Mouse (Mus musculus): Measurements from ENCODE around the gene Gm27021. TPM values are rescaled to one million over a fixed set of nuclear protein-coding genes. Genes with fewer than 3 reads are reported as not detected.
A peak's percentile ranks its signal among the peaks of the same experiment; 100 is the strongest.
"Not testable (repeated sequence)": the region's sequence is repeated elsewhere in the genome, so short reads cannot be mapped to it uniquely, and the experiment has no call there.

Gm27021 gene
- polyA plus RNA-seq, 1 experiment from 2014 or later = 5.3 TPM

DNA sequence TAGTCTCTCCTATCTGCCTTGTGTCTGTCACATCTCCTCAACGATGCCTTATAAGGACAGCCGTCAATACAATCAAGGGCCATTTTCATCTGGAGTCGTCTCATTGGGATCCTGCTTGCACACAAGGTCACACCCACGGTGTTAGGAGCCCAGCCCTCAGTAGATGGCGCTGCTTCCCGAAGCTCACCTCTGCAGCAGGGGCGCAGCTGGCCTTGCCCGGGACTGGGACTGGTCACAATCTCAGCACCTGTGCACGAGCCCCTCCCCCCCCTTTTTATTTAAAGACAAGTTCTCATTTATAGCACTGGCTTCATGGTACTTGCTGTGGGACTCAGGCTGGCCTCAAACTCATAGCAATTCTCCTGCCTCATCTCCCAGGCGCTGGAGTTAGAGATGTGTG is 15.7 kb upstream of the Gm27021 start:
- Histone ChIP-seq H3K36me3 (no peaks in the 10 kb centered on the region), H3K4me2 (replicated peaks) (no peak overlapping the region), H3K27ac (no peak overlapping the region), H3K4me3 (replicated peaks) (no peak overlapping the region), H3K27me3 (no peaks in the 10 kb centered on the region), H3K4me1 (replicated peaks) (0 out of 2 replicates have a peak, but pooled peaks cover 2% of the 10 kb centered on the region), H3K9me3 (no peaks in the 10 kb centered on the region), H3K9ac (replicated peaks) (no peak overlapping the region)
- 17% methylated on average over 10 of the region's 10 CpGs for WGBS
- ATAC-seq = no peak

DNA sequence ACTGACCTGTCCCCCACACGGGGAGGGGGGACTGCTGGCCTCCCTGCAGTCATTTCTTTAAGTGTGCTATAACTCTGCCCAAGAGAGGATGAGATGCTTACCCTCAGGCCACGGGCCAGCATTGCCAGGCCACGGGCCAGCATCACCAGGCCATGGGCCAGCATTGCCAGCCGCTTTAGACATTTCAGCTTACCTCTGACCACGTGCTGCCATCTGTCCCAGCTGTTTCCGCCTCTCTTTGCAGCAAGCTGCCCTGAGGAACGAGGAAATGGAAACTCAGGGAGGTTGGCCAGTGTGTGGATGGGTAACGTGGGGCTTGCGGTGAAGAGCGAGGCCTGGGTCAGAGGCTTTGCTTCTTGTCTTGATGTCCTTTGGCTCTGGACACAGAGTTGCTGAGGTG is 13.2 kb upstream of the Gm27021 start:
- 84% methylated on average over 10 of the region's 10 CpGs for WGBS
- Histone ChIP-seq H3K9ac (replicated peaks) (0 out of 2 replicates have a peak overlapping the region, but pooled peaks have one; percentile 19), H3K27ac (no peak overlapping the region), H3K9me3 (no peaks in the 10 kb centered on the region), H3K4me2 (replicated peaks) (no peak overlapping the region), H3K4me1 (replicated peaks) (0 out of 2 replicates have a peak, but pooled peaks cover 2% of the 10 kb centered on the region), H3K36me3 (0 out of 2 replicates have a peak, but pooled peaks cover 4% of the 10 kb centered on the region), H3K27me3 (no peaks in the 10 kb centered on the region), H3K4me3 (replicated peaks) (no peak overlapping the region)
- ATAC-seq = no peak

DNA sequence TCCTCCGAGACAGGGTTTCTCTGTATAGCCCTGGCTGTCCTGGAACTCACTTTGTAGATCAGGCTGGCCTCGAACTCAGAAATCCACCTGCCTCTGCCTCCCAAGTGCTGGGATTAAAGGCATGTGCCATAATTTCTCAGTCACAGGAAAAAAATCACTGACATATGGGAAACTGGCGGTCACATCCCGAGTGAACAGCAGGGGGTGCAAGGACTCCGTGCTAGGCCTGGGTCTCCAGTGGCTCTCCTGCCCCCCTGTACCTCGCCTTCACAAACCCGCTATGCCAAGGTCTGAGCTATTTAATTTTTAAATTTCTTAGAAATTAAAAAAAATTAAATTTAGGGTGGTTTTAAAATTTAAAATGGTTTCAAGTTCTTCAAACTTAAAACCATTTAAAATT is 12.5 kb upstream of the Gm27021 start:
- not testable (repeated sequence) for H3K9ac ChIP-seq (replicated peaks)
- 57% methylated on average over 7 of the region's 7 CpGs for WGBS

DNA sequence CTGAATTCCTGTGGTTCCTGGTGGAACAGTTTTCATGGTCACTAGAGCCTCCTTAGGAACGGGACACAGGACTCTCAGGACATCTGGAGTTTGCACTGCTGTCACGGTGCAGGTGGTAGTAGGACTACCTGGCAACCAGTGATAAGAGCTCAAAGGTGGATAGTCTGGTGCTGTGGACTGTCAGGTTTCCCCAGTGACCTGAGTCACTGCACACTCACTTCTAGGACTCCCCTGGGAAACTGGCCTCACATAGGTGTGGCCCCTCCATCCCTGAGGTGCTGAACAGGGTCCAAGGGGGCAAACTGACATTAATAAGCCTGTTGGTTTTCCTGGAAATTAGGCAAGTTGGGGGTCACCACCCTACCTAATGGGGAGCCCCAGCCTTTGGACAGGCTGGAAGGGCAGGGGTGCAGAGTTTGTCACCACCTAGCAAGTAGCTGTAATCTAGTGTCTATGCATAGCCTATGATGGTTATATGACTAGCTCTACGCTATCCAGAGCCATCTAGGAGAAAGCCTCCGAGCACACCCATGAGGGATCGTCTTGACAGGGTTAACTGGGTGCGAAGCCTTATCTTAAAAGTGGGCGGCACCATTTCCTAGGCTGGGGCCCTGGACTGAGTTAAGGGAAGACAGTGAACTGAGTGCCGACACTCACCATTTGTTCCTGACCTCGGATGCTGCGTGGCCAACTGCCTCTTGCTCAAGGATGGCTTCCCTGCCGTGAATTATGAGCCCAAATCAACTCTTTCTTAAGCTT is 11.9 kb upstream of the Gm27021 start:
- Histone ChIP-seq H3K27ac (no peak overlapping the region), H3K4me1 (replicated peaks) (0 out of 2 replicates have a peak, but pooled peaks cover 2% of the 10 kb centered on the region), H3K27me3 (no peaks in the 10 kb centered on the region), H3K4me2 (replicated peaks) (no peak overlapping the region), H3K36me3 (peaks cover 10% of the 10 kb centered on the region; the same call in 1 of the 2 replicates), H3K9me3 (no peaks in the 10 kb centered on the region), H3K4me3 (replicated peaks) (no peak overlapping the region), H3K9ac (replicated peaks) (no peak overlapping the region)
- ATAC-seq = no peak
- WGBS = 80% methylated on average over 11 of the region's 11 CpGs

More for the DNA sequence above, 12.5 kb upstream of the Gm27021 start:
- H3K36me3 ChIP-seq; H3K4me1 ChIP-seq (replicated peaks); H3K4me2 ChIP-seq (replicated peaks); H3K27ac ChIP-seq; H3K9me3 ChIP-seq; H3K4me3 ChIP-seq (replicated peaks); H3K27me3 ChIP-seq; ATAC-seq: not testable (repeated sequence)

DNA sequence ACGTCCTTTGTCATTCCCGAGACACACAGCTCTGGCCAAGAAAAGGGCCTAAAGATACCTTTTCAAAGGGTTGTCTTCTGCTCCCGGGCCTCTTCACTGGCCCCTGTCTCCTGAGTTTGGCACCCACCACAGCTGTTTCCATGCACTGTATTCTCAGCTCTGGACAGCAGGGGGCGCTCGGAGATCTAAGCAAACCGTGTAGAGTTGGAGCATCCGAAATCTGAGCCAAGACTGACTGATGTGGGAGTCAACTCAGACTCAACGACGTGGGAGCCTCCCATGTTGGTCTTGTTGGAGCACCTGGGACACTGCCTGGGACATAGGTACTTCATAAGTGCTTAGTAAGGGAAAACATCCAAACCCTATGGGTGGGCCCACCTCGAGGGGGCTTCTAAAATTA is 10.6 kb upstream of the Gm27021 start:
- Histone ChIP-seq H3K4me1 (replicated peaks) (no peaks in the 10 kb centered on the region), H3K9ac (replicated peaks) (no peak overlapping the region), H3K4me3 (replicated peaks) (no peak overlapping the region), H3K4me2 (replicated peaks) (no peak overlapping the region), H3K9me3 (no peaks in the 10 kb centered on the region), H3K36me3 (peaks cover 19% of the 10 kb centered on the region), H3K27me3 (no peaks in the 10 kb centered on the region), H3K27ac (no peak overlapping the region)
- 16% methylated on average over 10 of the region's 10 CpGs for WGBS
- peak; percentile 50; the same call in 1 of the 2 replicates for ATAC-seq

DNA sequence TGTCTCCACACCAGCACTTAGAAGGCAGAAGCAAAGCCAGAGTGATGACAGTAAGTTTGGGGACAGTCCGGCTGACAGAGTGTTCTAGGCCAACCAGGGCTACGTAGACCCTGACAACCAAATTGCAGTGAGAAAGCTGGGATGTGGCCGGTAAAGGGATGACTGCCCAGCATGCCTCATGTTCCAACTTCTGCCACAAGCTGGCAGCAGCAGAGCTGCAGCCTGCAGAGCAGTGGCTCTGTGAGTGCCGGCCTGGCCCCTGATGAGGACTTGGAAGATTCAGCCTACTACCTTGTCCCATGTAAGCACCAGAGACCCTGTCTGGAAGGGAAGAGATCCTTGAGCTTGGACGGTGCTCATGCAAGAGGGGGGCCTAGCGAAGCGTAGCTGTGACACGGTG is 7.8 kb upstream of the Gm27021 start:
- Histone ChIP-seq H3K4me3 (replicated peaks) (no peak overlapping the region), H3K9me3 (no peaks in the 10 kb centered on the region), H3K27me3 (no peaks in the 10 kb centered on the region), H3K9ac (replicated peaks) (no peak overlapping the region), H3K36me3 (peaks cover 44% of the 10 kb centered on the region), H3K27ac (no peak overlapping the region), H3K4me2 (replicated peaks) (no peak overlapping the region), H3K4me1 (replicated peaks) (peaks cover 4% of the 10 kb centered on the region)
- no peak for ATAC-seq
- WGBS = 72% methylated on average over 8 of the region's 8 CpGs

DNA sequence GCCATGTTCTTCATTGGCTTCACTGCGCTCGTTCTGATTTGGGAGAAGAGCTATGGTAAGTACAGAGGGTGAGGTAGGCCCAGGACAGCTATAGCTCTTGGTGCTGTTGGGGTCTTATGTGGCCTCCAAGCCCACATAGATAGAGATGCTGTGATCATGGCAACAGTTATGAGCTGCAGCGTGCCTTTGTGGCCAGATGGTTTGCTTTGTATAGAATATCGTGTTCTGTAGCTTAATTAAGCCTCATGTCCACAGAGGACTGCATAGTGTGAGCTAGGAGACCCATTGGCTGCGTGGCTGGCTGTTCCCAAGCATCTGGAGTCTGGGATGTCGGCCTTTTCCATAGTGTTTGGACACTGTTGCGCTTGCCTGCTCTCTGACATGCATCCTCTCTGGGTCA is 5.4 kb upstream of the Gm27021 start:
- H3K4me1 ChIP-seq (replicated peaks) = peaks cover 22% of the 10 kb centered on the region
- no peak overlapping the region for H3K27ac ChIP-seq
- no peak overlapping the region for H3K4me2 ChIP-seq (replicated peaks)
- no peak overlapping the region for H3K9ac ChIP-seq (replicated peaks)
- no peak for ATAC-seq
- no peaks in the 10 kb centered on the region for H3K9me3 ChIP-seq
- H3K4me3 ChIP-seq (replicated peaks) = no peak overlapping the region
- 96% methylated on average over 7 of the region's 7 CpGs for WGBS
- H3K36me3 ChIP-seq = peaks cover 51% of the 10 kb centered on the region
- no peaks in the 10 kb centered on the region for H3K27me3 ChIP-seq

DNA sequence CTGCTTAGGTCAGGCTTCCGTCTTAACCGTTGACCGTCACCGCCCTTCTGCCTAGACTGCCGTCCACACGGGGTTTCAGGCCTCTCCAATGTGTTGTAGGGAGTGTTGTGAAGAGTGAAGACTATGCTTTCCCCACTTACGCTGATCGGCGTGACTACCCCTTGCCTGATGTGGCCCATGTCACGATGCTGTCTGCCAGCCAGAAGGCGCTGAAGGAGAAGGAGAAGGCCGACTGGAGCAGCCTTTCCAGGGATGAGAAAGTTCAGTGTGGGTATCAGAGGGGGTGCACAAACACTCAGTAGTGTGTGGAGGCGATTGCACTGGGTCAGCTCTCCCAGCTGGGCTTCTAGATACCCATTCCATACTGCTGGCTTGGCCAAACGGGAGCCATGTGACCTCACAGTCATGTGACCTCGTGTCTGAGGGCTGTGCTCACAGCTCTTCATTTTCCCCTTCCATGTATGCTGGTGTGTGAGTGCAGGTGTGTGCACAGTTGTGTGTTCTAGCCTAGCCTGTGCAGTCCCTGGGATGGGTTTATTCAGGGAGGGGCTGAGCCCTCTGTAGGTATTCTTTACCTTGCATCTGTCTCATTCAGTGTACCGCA is 4.8 kb upstream of the Gm27021 start:
- Histone ChIP-seq H3K9me3 (no peaks in the 10 kb centered on the region), H3K27me3 (no peaks in the 10 kb centered on the region), H3K9ac (replicated peaks) (no peak overlapping the region), H3K4me2 (replicated peaks) (no peak overlapping the region), H3K27ac (no peak overlapping the region), H3K4me3 (replicated peaks) (no peak overlapping the region), H3K36me3 (peaks cover 51% of the 10 kb centered on the region), H3K4me1 (replicated peaks) (peaks cover 22% of the 10 kb centered on the region)
- ATAC-seq = no peak
- 91% methylated on average over 16 of the region's 16 CpGs for WGBS

DNA sequence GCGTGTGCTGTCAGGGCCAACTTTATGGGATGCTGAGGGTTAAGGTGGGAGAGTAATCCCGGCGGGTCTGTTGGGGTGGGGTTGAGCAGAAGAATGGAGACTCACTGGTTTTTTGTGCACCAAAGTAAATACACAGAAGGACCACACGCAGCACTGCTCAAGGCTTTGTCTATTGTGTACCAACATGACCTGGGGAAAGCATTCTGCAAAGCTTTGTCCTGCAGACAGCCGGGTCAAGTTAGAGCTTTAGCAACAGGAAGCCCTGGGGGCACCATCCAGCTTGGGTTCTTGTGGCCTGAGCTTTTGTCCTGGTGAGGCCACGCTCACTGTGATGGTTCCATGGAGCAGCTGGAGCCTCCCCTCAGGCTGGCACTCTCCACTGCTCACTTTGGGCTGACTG is 3.9 kb upstream of the Gm27021 start:
- H3K36me3 ChIP-seq = peaks cover 48% of the 10 kb centered on the region

DNA sequence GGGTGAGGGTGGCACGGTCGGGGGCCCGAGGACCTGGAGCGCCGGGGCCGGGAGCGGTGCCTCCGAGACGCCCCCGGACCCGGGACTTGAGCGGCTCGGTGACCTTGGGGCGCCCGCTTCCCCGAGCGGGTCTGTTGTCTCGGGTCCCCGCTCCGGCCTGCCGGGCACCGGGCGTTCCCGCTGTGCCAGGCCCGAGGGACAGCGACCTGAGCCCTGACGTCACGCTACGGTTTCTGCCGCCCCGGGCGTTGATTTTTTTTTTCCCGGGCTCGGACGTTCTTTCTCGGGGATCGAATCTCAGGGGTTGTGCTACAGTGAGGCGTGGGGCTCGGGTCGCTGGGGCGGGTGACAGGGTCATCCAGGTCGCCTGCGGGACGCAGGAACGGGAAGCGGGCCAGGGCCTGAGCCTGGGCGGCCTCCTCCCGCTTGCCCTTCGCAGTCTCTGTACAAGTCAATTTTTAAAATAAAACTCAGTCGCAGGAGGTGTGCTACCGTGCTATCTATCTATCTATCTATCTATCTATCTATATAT is 561 bp upstream of the Gm27021 start, which contains the start of gene Emc8:
Emc8 (minus strand) TSS at position 200 of the 532 bp plus-strand sequence.
- 1% methylated on average over 45 of the region's 51 CpGs for WGBS
- ATAC-seq = no peak; the same call in 1 of the 2 replicates
- H3K36me3 ChIP-seq = peaks cover 33% of the 10 kb centered on the region
- H3K4me1 ChIP-seq (replicated peaks) = peaks cover 56% of the 10 kb centered on the region
- H3K27me3 ChIP-seq = no peaks in the 10 kb centered on the region
- peak within 1 kb of the TSS; percentile 86 for H3K27ac ChIP-seq
- no peaks in the 10 kb centered on the region for H3K9me3 ChIP-seq
- H3K4me2 ChIP-seq (replicated peaks) = peak within 1 kb of the TSS; percentile 91
- peak within 1 kb of the TSS; percentile 98 for H3K9ac ChIP-seq (replicated peaks)
- H3K4me3 ChIP-seq (replicated peaks) = peak within 1 kb of the TSS; percentile 97

More for the DNA sequence above, 3.9 kb upstream of the Gm27021 start:
- H3K9me3 ChIP-seq = no peaks in the 10 kb centered on the region
- H3K9ac ChIP-seq (replicated peaks) = no peak overlapping the region
- no peak overlapping the region for H3K4me2 ChIP-seq (replicated peaks)
- ATAC-seq = no peak
- no peak overlapping the region for H3K27ac ChIP-seq
- WGBS = 55% methylated on average over 6 of the region's 6 CpGs
- no peak overlapping the region for H3K4me3 ChIP-seq (replicated peaks)
- H3K4me1 ChIP-seq (replicated peaks) = peaks cover 26% of the 10 kb centered on the region
- no peaks in the 10 kb centered on the region for H3K27me3 ChIP-seq

DNA sequence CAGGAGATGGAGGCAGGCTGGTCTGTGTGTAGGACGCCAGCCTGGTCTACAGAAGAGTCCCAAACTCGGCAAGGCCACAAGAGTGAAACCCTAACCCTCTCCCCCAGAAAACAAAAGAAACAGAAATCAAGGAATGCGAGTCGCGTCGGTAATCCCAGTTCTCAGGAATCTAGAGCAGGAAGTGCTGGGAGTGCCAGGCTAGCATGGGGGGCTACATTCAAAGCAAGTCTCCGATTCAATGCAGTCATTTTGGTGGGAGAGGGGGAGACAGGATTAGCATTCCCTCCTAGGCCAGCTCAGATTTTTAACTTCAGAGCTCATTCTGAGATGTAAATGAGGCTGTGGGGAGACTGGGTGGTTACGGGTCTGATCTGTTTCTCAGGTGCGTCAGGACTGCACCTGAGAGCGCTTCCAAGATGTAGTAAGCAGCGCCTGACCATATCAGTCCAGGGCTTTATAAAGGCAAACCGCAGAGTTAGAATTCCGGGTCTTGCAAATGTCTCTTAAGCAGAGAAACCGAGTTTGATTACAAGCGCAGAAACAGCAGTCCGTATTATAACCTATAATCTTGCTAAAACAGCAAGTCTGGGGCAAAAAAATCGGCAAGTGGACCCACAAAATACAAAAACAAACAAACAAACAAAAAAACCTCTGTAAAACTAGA is 940 bp downstream of the Gm27021 start:
- Histone ChIP-seq H3K4me1 (replicated peaks) (peaks cover 56% of the 10 kb centered on the region), H3K4me2 (replicated peaks) (peak overlapping the region; percentile 82), H3K9ac (replicated peaks) (peak overlapping the region; percentile 98), H3K27ac (no peak overlapping the region), H3K4me3 (replicated peaks) (peak overlapping the region; percentile 97), H3K9me3 (no peaks in the 10 kb centered on the region), H3K27me3 (no peaks in the 10 kb centered on the region), H3K36me3 (peaks cover 18% of the 10 kb centered on the region)
- WGBS = 2% methylated on average over 17 of the region's 17 CpGs
- no peak for ATAC-seq
